Mouse (Mus musculus) urinary bladder, postnatal 25 days (tissue): ENCODE results near the gene Spem2.

Experiments used
- DNase-seq: peaks from one replicate; pipeline ENCODE4 v3.0.0; 2022; ENCODE audit warnings: low spot score

The Spem2 gene

GRCm38 (mm10) chr11:69835326-69835965, 17.2 kb upstream of the Spem2 start:
- DNase-seq = no peak

GRCm38 (mm10) chr11:69834001-69834549, 15.8 kb upstream of the Spem2 start:
- DNase-seq = no peak

- no peak for DNase-seq
These were observed 15.3 kb upstream of the Spem2 start for GRCm38 (mm10) chr11:69833554-69833953.

GRCm38 (mm10) chr11:69828832-69829231, 10.6 kb upstream of the Spem2 start:
- no peak for DNase-seq

GRCm38 (mm10) chr11:69823456-69823855, 5.2 kb upstream of the Spem2 start:
- DNase-seq = no peak

GRCm38 (mm10) chr11:69822080-69822479, 3.8 kb upstream of the Spem2 start, which contains the start of gene Spem1:
Gene Spem1, minus strand, starts transcription at chr11:69822180.
- no peak for DNase-seq

GRCm38 (mm10) chr11:69818871-69819270, 606 bp upstream of the Spem2 start:
- no peak for DNase-seq

GRCm38 (mm10) chr11:69816520-69816919, 1.7 kb downstream of the Spem2 start:
- no peak for DNase-seq

- DNase-seq = no peak
These were observed 3.1 kb downstream of the Spem2 start, which contains the start of gene Gm39566 for GRCm38 (mm10) chr11:69815155-69815554. Gene Gm39566, minus strand, starts transcription at chr11:69815298.

GRCm38 (mm10) chr11:69810280-69810679, 8.0 kb downstream of the Spem2 start:
- no peak for DNase-seq

- no peak for DNase-seq
These were observed 10.6 kb downstream of the Spem2 start for GRCm38 (mm10) chr11:69807641-69808040.

- no peak for DNase-seq
These were observed 11.9 kb downstream of the Spem2 start for GRCm38 (mm10) chr11:69806378-69806777.

- peak; percentile 32 for DNase-seq
These were observed 13.0 kb downstream of the Spem2 start, which contains the start of gene Tmem102 for GRCm38 (mm10) chr11:69804972-69805909. Gene Tmem102, minus strand, starts transcription at chr11:69805624.

- DNase-seq = peak; percentile 23
These were observed 13.7 kb downstream of the Spem2 start for GRCm38 (mm10) chr11:69804652-69804940.

- peak; percentile 58 for DNase-seq
These were observed 14.2 kb downstream of the Spem2 start for GRCm38 (mm10) chr11:69803786-69804651.

GRCm38 (mm10) chr11:69803328-69803727, 14.9 kb downstream of the Spem2 start:
- no peak for DNase-seq

GRCm38 (mm10) chr11:69802648-69803105, 15.6 kb downstream of the Spem2 start:
- peak; percentile 80 for DNase-seq

- no peak for DNase-seq
These were observed 16.8 kb downstream of the Spem2 start, which contains the start of gene Fgf11 for GRCm38 (mm10) chr11:69801379-69801977. Gene Fgf11, minus strand, starts transcription at chr11:69801857.

- DNase-seq = peak; percentile 54
These were observed 17.7 kb downstream of the Spem2 start for GRCm38 (mm10) chr11:69800392-69801197.

GRCm38 (mm10) chr11:69800138-69800391, 18.2 kb downstream of the Spem2 start:
- no peak for DNase-seq
